Mouse (Mus musculus) right cerebral cortex, postnatal 25 days (tissue): ENCODE results near the gene Mex3a.

Experiments
- DNase-seq: peaks from one replicate; pipeline ENCODE4 v3.0.0; 2022

Gene Mex3a

GRCm38 (mm10) chr3:88505765-88506164 is 26.4 kb upstream of the Mex3a start:
- no peak for DNase-seq

- no peak for DNase-seq
Measured at GRCm38 (mm10) chr3:88509250-88509649, 22.9 kb upstream of the Mex3a start.

- peak; percentile 90 for DNase-seq
Measured at GRCm38 (mm10) chr3:88509692-88510420, 22.3 kb upstream of the Mex3a start, which contains the start of gene Lmna. Lmna (minus strand) TSS chr3:88509956.

- DNase-seq = no peak
Measured at GRCm38 (mm10) chr3:88510421-88511289, 21.5 kb upstream of the Mex3a start.

- DNase-seq = no peak
Measured at GRCm38 (mm10) chr3:88511559-88511958, 20.6 kb upstream of the Mex3a start.

GRCm38 (mm10) chr3:88512141-88512895 is 19.9 kb upstream of the Mex3a start:
- DNase-seq = no peak

GRCm38 (mm10) chr3:88512896-88513545 is 19.2 kb upstream of the Mex3a start:
- no peak for DNase-seq

- DNase-seq = no peak
Measured at GRCm38 (mm10) chr3:88513546-88514115, 18.6 kb upstream of the Mex3a start.

- no peak for DNase-seq
Measured at GRCm38 (mm10) chr3:88514231-88515094, 17.7 kb upstream of the Mex3a start.

GRCm38 (mm10) chr3:88515095-88515386 is 17.2 kb upstream of the Mex3a start:
- DNase-seq = no peak

GRCm38 (mm10) chr3:88516407-88516806 is 15.8 kb upstream of the Mex3a start:
- no peak for DNase-seq

- DNase-seq = no peak
Measured at GRCm38 (mm10) chr3:88518411-88518810, 13.8 kb upstream of the Mex3a start.

- no peak for DNase-seq
Measured at GRCm38 (mm10) chr3:88520078-88520477, 12.1 kb upstream of the Mex3a start.

GRCm38 (mm10) chr3:88521156-88521555 is 11.0 kb upstream of the Mex3a start:
- no peak for DNase-seq

GRCm38 (mm10) chr3:88521803-88522331 is 10.3 kb upstream of the Mex3a start:
- DNase-seq = peak; percentile 64

- no peak for DNase-seq
Measured at GRCm38 (mm10) chr3:88523027-88523426, 9.2 kb upstream of the Mex3a start.

GRCm38 (mm10) chr3:88525021-88525420 is 7.2 kb upstream of the Mex3a start:
- no peak for DNase-seq

- DNase-seq = peak; percentile 68
Measured at GRCm38 (mm10) chr3:88526157-88527131, 5.8 kb upstream of the Mex3a start.

- DNase-seq = no peak
Measured at GRCm38 (mm10) chr3:88527565-88527964, 4.6 kb upstream of the Mex3a start.

- no peak for DNase-seq
Measured at GRCm38 (mm10) chr3:88528646-88529045, 3.5 kb upstream of the Mex3a start.
